Mouse (Mus musculus): ENCODE results near the gene Gm20431.

- peak; percentile 33; the same call in 1 of the 2 replicates for TF ChIP-seq CTCF (IDR thresholded peaks at IDR 0.05; ENCODE audit: control insufficient read depth, insufficient read depth, insufficient replicate concordance, low read depth, low read length)
- no peak for TF ChIP-seq POLR2A (IDR thresholded peaks at IDR 0.05; ENCODE audit: control insufficient read depth, low read depth, low read length)
These were observed 14.0 kb upstream of the Gm20431 start for GRCm38 (mm10) chr2:167675120-167675909.

Data from testis, adult 2 months (tissue).